Mouse (Mus musculus): ENCODE data around the gene Ehmt2.

DNA sequence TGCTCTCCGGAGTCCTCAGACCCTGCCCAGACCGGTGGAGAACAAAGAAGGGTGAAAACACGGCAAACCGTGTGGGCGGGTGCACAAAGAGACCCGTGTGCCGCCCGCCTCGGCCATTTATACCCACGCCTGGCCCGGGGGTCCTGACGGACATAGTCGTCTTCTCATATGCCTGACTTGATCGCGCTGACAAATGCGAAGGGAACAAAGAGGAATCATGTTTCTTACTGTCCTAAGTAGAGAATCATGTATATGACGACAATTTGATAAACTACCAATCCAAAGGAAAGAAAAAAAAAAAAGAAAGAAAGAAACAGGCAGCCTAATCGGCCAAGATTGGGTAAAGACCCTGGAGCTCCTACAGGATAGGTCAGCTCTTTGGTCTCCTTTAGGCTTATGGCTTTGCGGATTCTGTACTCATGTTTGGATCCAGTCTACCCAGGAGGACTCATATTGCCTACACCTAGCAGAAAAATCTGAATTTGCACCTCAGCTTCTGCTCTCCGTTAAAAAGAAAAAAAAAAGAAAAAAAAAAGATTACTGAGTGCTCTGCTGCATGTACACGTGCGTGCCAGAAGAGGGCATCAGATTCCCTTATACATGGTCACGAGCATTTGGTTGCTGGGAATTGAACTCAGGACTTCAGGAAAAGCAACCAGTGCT, 54.2 kb downstream of the Ehmt2 start:
- TF ChIP-seq TAL1 (IDR thresholded peaks at IDR 0.05; ENCODE audit: low read length) (no peak), GATA1 (IDR thresholded peaks at IDR 0.05; ENCODE audit: low read length) (no peak)

Data from erythroblast, embryonic 14.5 days (primary cell).